ENCODE assay signal across 11 mouse cellular contexts in the genomic region with DNA sequence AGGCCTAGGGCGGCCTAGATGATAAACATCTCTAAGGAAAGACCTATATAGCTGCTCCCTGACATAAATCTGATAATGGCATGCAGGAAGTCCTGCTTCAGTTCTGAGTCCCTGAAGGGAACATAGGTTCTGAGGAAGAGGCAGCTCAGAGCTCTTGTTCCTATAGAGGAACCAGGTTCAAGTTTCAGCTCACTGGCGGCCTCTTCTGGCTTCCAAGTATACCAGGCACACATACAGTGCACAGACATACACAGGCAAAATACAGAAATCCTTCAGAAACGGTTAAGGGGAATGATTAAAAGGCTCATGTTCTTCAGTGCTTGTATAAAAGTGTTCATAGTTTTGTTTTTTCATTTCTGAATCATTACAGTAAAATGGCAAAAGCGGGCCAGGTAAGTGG. TPM values are rescaled to one million over a fixed set of nuclear protein-coding genes. Genes with fewer than 3 reads are reported as not detected.
DNase-seq lines count a peak whose midpoint lies in the region; ATAC-seq lines count a peak whose summit lies in the region.
"Had no signal": no experiment of that assay in that cellular context is flagged by ENCODE, and none has a peak within 500 bp of the region (broad histone marks: within the 10 kb centered on the region; RNA-seq: fewer than 3 reads in every experiment).

No protein-coding gene starts in this region.

- H3K27ac ChIP-seq in hindbrain, embryonic 10.5 days = no peak overlapping the region
- no peak overlapping the region for H3K27ac ChIP-seq in hindbrain, embryonic 14.5 days
- H3K27ac ChIP-seq in embryonic facial prominence, embryonic 10.5 days (replicated peaks) = no peak overlapping the region
- no peak overlapping the region for H3K27ac ChIP-seq in forebrain, embryonic 13.5 days
- H3K27ac ChIP-seq: heart, embryonic 13.5 days; midbrain, embryonic 10.5 days; stomach, embryonic 15.5 days had no signal

- H3K4me3 ChIP-seq in hindbrain, embryonic 10.5 days = no peak overlapping the region
- H3K4me3 ChIP-seq in hindbrain, embryonic 14.5 days (replicated peaks; ENCODE audit: low read length) = no peak overlapping the region
- no peak overlapping the region for H3K4me3 ChIP-seq in embryonic facial prominence, embryonic 10.5 days
- no peak overlapping the region for H3K4me3 ChIP-seq in forebrain, embryonic 13.5 days
- H3K4me3 ChIP-seq: heart, embryonic 13.5 days; midbrain, embryonic 10.5 days; stomach, embryonic 15.5 days had no signal

- H3K9me3 ChIP-seq in hindbrain, embryonic 10.5 days = no peaks in the 10 kb centered on the region
- H3K9me3 ChIP-seq in hindbrain, embryonic 14.5 days (ENCODE audit: control insufficient read depth, low read length) = no peaks in the 10 kb centered on the region
- H3K9me3 ChIP-seq in embryonic facial prominence, embryonic 10.5 days = no peaks in the 10 kb centered on the region
- no peaks in the 10 kb centered on the region; the same call in 1 of the 2 replicates for H3K9me3 ChIP-seq in forebrain, embryonic 13.5 days (replicated peaks)
- H3K9me3 ChIP-seq: heart, embryonic 13.5 days; midbrain, embryonic 10.5 days; stomach, embryonic 15.5 days had no signal

- ATAC-seq in hindbrain, embryonic 14.5 days (ENCODE audit: low FRiP score) = no peak
- no peak for ATAC-seq in forebrain, embryonic 13.5 days

- DNase-seq in hindbrain, embryonic 10.5 days (ENCODE audit: low spot score) = peak; percentile 4
- DNase-seq in hindbrain, embryonic 14.5 days (ENCODE audit: low spot score) = no peak
- DNase-seq in right cerebral cortex, postnatal 4 days = peak; percentile 18
- no peak for DNase-seq in right cerebral cortex, postnatal 25 days
- peak; percentile 11 for DNase-seq in embryonic facial prominence, embryonic 10.5 days (ENCODE audit: low spot score)
- peak; percentile 12 to 19 for DNase-seq in thymus, postnatal 36 days
- DNase-seq in c-Kit-positive CD71-positive TER-119-positive erythroid progenitor cells, embryonic 14.5 days (ENCODE audit: low spot score) = no peak

- no peaks in the 10 kb centered on the region for H3K4me1 ChIP-seq in hindbrain, embryonic 10.5 days (replicated peaks)
- no peaks in the 10 kb centered on the region for H3K4me1 ChIP-seq in hindbrain, embryonic 14.5 days (replicated peaks; ENCODE audit: control insufficient read depth, insufficient read depth, low read length)
- H3K4me1 ChIP-seq in embryonic facial prominence, embryonic 10.5 days = no peaks in the 10 kb centered on the region
- no peaks in the 10 kb centered on the region for H3K4me1 ChIP-seq in forebrain, embryonic 13.5 days
- H3K4me1 ChIP-seq: midbrain, embryonic 10.5 days had no signal

- no peak overlapping the region for H3K9ac ChIP-seq in hindbrain, embryonic 14.5 days
- no peak overlapping the region for H3K9ac ChIP-seq in forebrain, embryonic 13.5 days
- H3K9ac ChIP-seq: heart, embryonic 13.5 days; stomach, embryonic 15.5 days had no signal

- 84% methylated on average over 4 of the region's 4 CpGs for WGBS in hindbrain, embryonic 10.5 days
- 94% methylated on average over 4 of the region's 4 CpGs for WGBS in hindbrain, embryonic 14.5 days
- WGBS in embryonic facial prominence, embryonic 10.5 days = 85% methylated on average over 4 of the region's 4 CpGs
- WGBS in forebrain, embryonic 13.5 days = 86% methylated on average over 4 of the region's 4 CpGs

- H3K4me2 ChIP-seq in hindbrain, embryonic 14.5 days (replicated peaks) = no peak overlapping the region
- H3K4me2 ChIP-seq in forebrain, embryonic 13.5 days = no peak overlapping the region
- H3K4me2 ChIP-seq: heart, embryonic 13.5 days; stomach, embryonic 15.5 days had no signal

- H3K36me3 ChIP-seq in hindbrain, embryonic 10.5 days = peaks cover 11% of the 10 kb centered on the region
- H3K36me3 ChIP-seq in hindbrain, embryonic 14.5 days (replicated peaks; ENCODE audit: control insufficient read depth, insufficient read depth) = peaks cover 10% of the 10 kb centered on the region; the same call in 1 of the 2 replicates
- H3K36me3 ChIP-seq in embryonic facial prominence, embryonic 10.5 days (replicated peaks) = peaks cover 9% of the 10 kb centered on the region
- H3K36me3 ChIP-seq in forebrain, embryonic 13.5 days (ENCODE audit: poor library complexity, severe bottlenecking) = 0 out of 2 replicates have a peak, but pooled peaks cover 6% of the 10 kb centered on the region
- H3K36me3 ChIP-seq: stomach, embryonic 15.5 days had no signal

- no peaks in the 10 kb centered on the region for H3K27me3 ChIP-seq in hindbrain, embryonic 10.5 days (ENCODE audit: insufficient read depth, poor library complexity, severe bottlenecking)
- H3K27me3 ChIP-seq in hindbrain, embryonic 14.5 days (ENCODE audit: control insufficient read depth, insufficient read depth, low read length) = no peaks in the 10 kb centered on the region
- no peaks in the 10 kb centered on the region for H3K27me3 ChIP-seq in embryonic facial prominence, embryonic 10.5 days (replicated peaks; ENCODE audit: low read depth, poor library complexity, severe bottlenecking)
- H3K27me3 ChIP-seq in forebrain, embryonic 13.5 days = no peaks in the 10 kb centered on the region
- H3K27me3 ChIP-seq: heart, embryonic 13.5 days; stomach, embryonic 15.5 days had no signal

RNA-seq across cellular contexts. Expression of gene Slc38a9, which starts 17.6 kb away (rescaled TPM):
- 13.6 and 18.7 TPM in 2 replicates for polyA plus RNA-seq in hindbrain, embryonic 10.5 days (2016; fragmentation: Nextera tagmentation; extraction: Ambion mirVana)
- 18.5 and 21.0 TPM in 2 replicates for polyA plus RNA-seq in hindbrain, embryonic 14.5 days (2014; fragmentation: Nextera tagmentation; extraction: Ambion mirVana)
- polyA plus RNA-seq in embryonic facial prominence, embryonic 10.5 days (2016; fragmentation: Nextera tagmentation; extraction: Ambion mirVana) = 11.7 and 13.5 TPM in 2 replicates
- 25.1 and 26.6 TPM in 2 replicates for polyA plus RNA-seq in forebrain, embryonic 13.5 days (2015; fragmentation: Nextera tagmentation; extraction: Ambion mirVana)

RNA-seq across cellular contexts. Expression of gene Ddx4, which starts 25.9 kb away (rescaled TPM):
- polyA plus RNA-seq in hindbrain, embryonic 10.5 days (2016; fragmentation: Nextera tagmentation; extraction: Ambion mirVana) = 0.31 and 1.3 TPM in 2 replicates
- polyA plus RNA-seq in hindbrain, embryonic 14.5 days (2014; fragmentation: Nextera tagmentation; extraction: Ambion mirVana) = 1.8 and 2.0 TPM in 2 replicates
- polyA plus RNA-seq in embryonic facial prominence, embryonic 10.5 days (2016; fragmentation: Nextera tagmentation; extraction: Ambion mirVana) = 0.56 and 0.78 TPM in 2 replicates
- polyA plus RNA-seq in forebrain, embryonic 13.5 days (2015; fragmentation: Nextera tagmentation; extraction: Ambion mirVana) = 0.75 and 0.87 TPM in 2 replicates

Comparison
In these comparisons a context has a peak if more than half of its experiments do, and no peak if none do; other contexts are left out.
1. DNase-seq: peak in hindbrain, embryonic 10.5 days (single experiment), right cerebral cortex, postnatal 4 days (single experiment), embryonic facial prominence, embryonic 10.5 days (single experiment) and thymus, postnatal 36 days (2 of 2); none in hindbrain, embryonic 14.5 days (single experiment), right cerebral cortex, postnatal 25 days (single experiment) and c-Kit-positive CD71-positive TER-119-positive erythroid progenitor cells, embryonic 14.5 days (single experiment).